Mouse (Mus musculus) embryonic facial prominence, embryonic 13.5 days (tissue): ENCODE measurements at regions not wholly inside any gene's neighbourhood (a gene's known extent, or its start where the extent isn't known, plus 50 kb on each side); places are given as distances from the start of the nearest gene placed in this dataset.

Source experiments
- ATAC-seq: fragments of 200-750 bp; cut with Nextera tagmentation; 2 replicates; pipeline ENCODE4 v1.8.0; 2017; ENCODE audit warnings: low read depth; ENCODE audit not compliant: insufficient number of reproducible peaks, insufficient read depth, low FRiP score, low TSS enrichment
- H3K27ac ChIP-seq: fragments of 300-500 bp; sonication (generic); 2 replicates; pipeline ENCODE4 v1.5.1; 2015; ENCODE audit warnings: moderate library complexity, mild to moderate bottlenecking, inconsistent platforms
- H3K27me3 ChIP-seq: fragments of 300-500 bp; sonication (generic); 2 replicates; pipeline ENCODE4 v1.6.1; 2015; ENCODE audit warnings: mild to moderate bottlenecking, inconsistent platforms
- H3K36me3 ChIP-seq: fragments of 300-500 bp; sonication (generic); 2 replicates; pipeline ENCODE4 v1.6.1; 2015; ENCODE audit warnings: mild to moderate bottlenecking, inconsistent platforms
- H3K4me1 ChIP-seq: fragments of 300-500 bp; sonication (generic); 2 replicates; pipeline ENCODE4 v1.6.1; 2015; ENCODE audit warnings: inconsistent platforms
- H3K4me2 ChIP-seq: fragments of 300-500 bp; sonication (generic); 2 replicates; pipeline ENCODE4 v1.6.1; 2015; ENCODE audit warnings: moderate library complexity, mild to moderate bottlenecking, inconsistent platforms
- H3K4me3 ChIP-seq: fragments of 300-500 bp; sonication (generic); 2 replicates; pipeline ENCODE4 v1.5.1; 2015; ENCODE audit warnings: mild to moderate bottlenecking, inconsistent platforms
- H3K9ac ChIP-seq: fragments of 300-500 bp; sonication (generic); 2 replicates; pipeline ENCODE4 v1.6.1; 2015; ENCODE audit warnings: mild to moderate bottlenecking, inconsistent platforms
- H3K9me3 ChIP-seq: fragments of 300-500 bp; sonication (generic); 2 replicates; pipeline ENCODE4 v1.6.1; 2016; ENCODE audit warnings: inconsistent platforms
- WGBS: fragments of 180-500 bp; shearing (Covaris S2); methylation state at CpG from one replicate; pipeline ENCODE4 v1.1.7; 2015; ENCODE audit warnings: mixed read lengths; 5-methylcytosine and 5-hydroxymethylcytosine counted together

DNA sequence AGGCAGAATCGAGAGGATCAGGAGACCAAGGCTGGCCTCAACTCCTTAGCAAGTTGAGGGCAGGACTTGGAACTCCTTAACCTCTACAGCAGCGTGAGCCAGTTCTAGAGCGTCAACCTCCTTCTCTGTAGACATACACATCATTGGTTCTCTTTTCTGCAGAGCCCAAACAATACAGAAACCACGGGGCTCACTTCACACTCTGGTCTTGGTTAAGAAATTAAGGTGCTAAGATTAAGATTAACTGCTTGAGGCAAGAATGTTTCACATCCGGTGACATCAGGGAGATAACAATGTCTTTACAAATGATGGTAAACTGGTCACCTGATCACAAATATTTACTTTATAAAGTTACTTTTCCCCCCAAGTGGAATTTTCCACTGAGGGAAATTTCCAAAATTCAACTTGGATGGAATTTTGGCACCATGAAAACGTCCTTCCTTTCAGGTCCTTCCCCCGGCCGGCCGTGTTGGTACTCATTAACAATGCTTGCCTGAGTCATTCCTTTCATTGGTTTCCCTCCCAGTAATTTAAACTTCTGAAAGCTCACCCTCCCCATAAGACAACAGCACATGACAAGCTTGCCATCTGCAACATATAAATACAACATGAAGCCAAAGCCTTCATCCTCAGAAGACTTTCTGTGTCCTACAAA, 77.3 kb upstream of the Kdm7a start:
- H3K36me3 ChIP-seq: no peaks in the 10 kb centered on the region
- no peak overlapping the region for H3K9ac ChIP-seq
- no peak for ATAC-seq
- H3K27me3 ChIP-seq: no peaks in the 10 kb centered on the region
- H3K27ac ChIP-seq: no peak overlapping the region
- 77% methylated on average over 9 of the region's 9 CpGs for WGBS
- H3K9me3 ChIP-seq: no peaks in the 10 kb centered on the region
- no peak overlapping the region for H3K4me3 ChIP-seq
- no peak overlapping the region for H3K4me2 ChIP-seq
- peaks cover 9% of the 10 kb centered on the region for H3K4me1 ChIP-seq

DNA sequence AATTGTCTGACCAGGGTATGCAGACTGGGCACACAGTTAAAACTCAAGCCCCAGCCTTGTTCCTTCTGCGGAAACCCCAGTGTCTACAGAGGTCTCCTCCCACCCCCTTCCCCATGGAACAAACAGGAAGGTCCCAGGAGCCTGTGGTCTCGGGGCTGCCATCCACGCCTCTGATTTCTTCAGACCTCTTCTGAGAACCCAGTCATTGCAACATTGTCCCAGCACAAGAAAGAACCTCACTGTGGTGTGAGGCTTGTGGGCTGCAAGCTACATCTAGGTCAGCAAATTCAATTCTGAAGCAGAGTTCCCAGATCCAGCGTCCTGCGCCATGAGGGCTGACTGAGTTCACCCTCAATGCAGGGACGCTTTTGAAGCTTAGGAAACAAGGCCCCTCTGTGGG, 71.7 kb upstream of the Kdm7a start:
- Histone ChIP-seq H3K36me3 (no peaks in the 10 kb centered on the region), H3K9me3 (no peaks in the 10 kb centered on the region), H3K27me3 (no peaks in the 10 kb centered on the region), H3K9ac (no peak overlapping the region), H3K4me2 (no peak overlapping the region), H3K4me1 (no peaks in the 10 kb centered on the region), H3K4me3 (no peak overlapping the region), H3K27ac (no peak overlapping the region)
- ATAC-seq: no peak
- 83% methylated on average over 6 of the region's 6 CpGs for WGBS

DNA sequence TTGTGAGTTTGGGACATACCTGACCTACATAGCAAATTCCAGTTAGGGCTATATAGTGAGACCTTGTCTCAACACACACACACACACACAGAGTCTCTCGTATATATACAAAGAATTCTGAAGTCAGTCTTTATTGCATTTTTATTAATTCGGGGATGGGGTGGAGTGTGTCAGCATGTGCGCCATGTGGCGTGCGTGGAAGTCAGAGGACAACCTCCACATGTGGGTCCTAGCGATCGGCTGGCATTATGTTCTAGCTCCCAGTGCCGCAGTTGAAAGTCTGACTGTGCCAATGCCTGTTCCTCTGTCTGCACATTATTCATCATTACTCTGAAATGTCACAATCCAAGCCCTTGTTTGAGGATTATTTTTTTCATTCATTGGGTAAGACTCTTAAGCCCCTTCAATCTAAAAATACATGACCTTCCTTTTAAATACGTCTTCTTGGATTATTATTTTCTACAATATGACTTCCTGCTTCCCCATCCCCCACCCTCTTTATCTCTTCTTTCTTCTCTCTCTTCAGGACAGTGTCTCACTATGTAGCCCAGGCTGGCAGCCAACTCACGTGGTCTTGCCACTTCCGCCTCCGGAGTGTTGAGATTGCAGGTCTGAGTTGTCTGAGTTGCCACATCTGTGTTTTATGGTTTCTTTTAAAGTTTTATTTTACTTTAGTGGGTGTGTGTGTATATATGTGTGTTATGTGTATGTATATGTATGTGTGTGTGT, 68.3 kb upstream of the Kdm7a start:
- WGBS: 88% methylated on average over 12 of the region's 12 CpGs
- H3K27me3 ChIP-seq: no peaks in the 10 kb centered on the region
- H3K4me2 ChIP-seq: no peak overlapping the region
- no peaks in the 10 kb centered on the region for H3K4me1 ChIP-seq
- no peak overlapping the region for H3K4me3 ChIP-seq
- ATAC-seq: no peak
- no peak overlapping the region for H3K27ac ChIP-seq
- no peak overlapping the region for H3K9ac ChIP-seq
- no peaks in the 10 kb centered on the region for H3K36me3 ChIP-seq
- no peaks in the 10 kb centered on the region for H3K9me3 ChIP-seq

DNA sequence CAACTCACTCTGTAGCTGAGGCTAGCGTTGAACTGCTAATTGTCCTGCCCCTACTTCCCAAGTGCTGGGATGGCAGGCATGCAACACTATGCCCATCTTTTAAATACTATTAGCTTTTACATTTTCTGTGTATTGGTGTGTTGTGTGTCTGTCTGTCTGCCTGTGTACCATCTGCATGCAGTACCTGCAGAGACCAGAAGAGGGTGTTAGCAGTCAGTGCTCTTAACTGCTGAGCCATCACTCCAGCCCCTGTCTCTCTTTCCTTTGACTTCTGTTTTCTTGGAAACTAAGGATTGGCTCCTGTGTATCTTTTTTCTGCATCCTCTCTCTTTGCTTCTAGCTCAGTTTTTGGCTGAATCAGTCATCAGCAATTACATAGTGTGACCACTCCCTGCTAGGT, 66.8 kb upstream of the Kdm7a start:
- H3K4me2 ChIP-seq: no peak overlapping the region
- H3K27ac ChIP-seq: no peak overlapping the region
- H3K9ac ChIP-seq: no peak overlapping the region
- no peaks in the 10 kb centered on the region for H3K27me3 ChIP-seq
- H3K36me3 ChIP-seq: no peaks in the 10 kb centered on the region
- ATAC-seq: no peak
- no peaks in the 10 kb centered on the region for H3K9me3 ChIP-seq
- no peaks in the 10 kb centered on the region for H3K4me1 ChIP-seq
- H3K4me3 ChIP-seq: no peak overlapping the region
- WGBS: 95% methylated on average over 1 of the region's 1 CpGs

DNA sequence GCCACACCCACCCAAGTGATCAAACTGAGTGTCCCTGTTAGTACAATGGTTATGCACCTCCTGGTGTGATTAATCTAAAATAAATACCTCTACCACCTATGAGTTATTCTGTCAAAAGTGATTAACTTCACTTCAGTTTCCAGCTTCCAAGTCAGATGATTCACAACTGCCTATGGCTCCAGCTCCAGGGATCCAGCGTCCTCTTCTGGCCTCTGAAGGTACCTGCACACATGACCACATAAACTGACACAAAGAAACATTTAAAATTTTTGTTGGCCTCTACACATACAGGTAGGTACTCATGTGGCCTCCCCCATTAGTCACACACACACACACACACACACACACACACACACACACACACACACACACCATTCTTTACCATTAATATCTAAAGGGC, 63.9 kb upstream of the Kdm7a start:
- H3K4me1 ChIP-seq: no peaks in the 10 kb centered on the region
- no peak overlapping the region for H3K27ac ChIP-seq
- no peak overlapping the region for H3K4me2 ChIP-seq
- no peak for ATAC-seq
- H3K9ac ChIP-seq: no peak overlapping the region
- no peaks in the 10 kb centered on the region for H3K27me3 ChIP-seq
- no peaks in the 10 kb centered on the region for H3K36me3 ChIP-seq
- H3K4me3 ChIP-seq: no peak overlapping the region
- no peaks in the 10 kb centered on the region for H3K9me3 ChIP-seq
- WGBS: 82% methylated on average over 1 of the region's 1 CpGs

DNA sequence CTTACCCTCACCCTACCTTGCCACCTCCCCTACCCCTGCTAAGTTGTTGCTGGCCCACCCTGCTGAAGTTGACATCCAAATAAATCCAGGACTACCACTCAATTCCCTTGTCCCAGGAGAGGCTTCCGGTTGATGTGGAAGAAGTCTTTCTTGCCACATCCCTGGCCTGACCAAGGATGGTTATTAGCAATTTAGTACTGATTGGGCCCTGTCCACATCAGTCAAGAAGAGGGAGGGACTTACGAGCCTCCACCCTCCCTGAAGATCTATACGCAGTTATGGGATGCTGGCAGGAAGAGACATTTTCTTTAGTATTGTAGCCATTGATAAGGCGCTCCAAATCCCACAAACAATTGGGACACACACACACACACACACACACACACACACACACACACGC, 63.1 kb upstream of the Kdm7a start:
- Histone ChIP-seq H3K27me3 (no peaks in the 10 kb centered on the region), H3K4me3 (no peak overlapping the region), H3K36me3 (no peaks in the 10 kb centered on the region), H3K9me3 (no peaks in the 10 kb centered on the region), H3K4me1 (peaks cover 3% of the 10 kb centered on the region), H3K27ac (no peak overlapping the region), H3K4me2 (no peak overlapping the region), H3K9ac (no peak overlapping the region)
- no peak for ATAC-seq
- WGBS: 56% methylated on average over 5 of the region's 5 CpGs

DNA sequence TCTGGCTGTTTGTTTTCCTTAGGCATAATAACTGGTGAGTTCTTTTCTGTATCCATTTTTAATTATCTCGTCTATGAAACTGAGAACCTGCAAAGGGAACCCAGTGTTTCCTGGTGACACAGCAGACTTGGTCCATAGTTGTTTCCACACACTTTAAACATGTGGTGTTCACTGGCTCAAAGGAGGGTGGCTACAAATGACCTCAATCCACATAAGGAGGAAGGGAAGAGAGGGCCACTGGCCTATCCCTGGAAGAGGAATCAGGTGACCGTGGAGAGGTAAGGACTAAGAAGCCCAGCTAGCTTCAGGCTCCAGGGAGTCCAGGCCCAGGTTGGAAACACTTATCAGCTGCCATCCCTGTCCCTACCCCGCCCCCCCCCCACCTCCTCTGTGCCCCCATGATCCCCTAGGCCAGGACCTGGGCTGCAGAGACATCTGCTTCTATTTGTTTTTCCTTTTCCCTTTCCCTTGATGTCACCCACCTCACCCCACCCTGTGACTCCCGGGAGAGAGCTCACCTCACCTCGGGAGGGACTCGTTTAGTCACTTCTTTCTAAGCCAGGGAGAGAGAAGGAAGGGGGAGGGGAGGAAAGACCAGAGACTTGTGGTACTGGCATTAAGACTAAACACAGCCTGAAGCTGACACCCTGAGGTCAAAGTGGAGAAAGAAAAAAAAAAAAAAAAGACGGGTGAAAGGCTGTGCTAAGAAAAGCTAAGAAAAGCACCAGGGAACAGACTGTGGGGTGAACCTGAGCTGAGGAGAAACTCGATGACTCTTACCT, 62.2 kb upstream of the Kdm7a start:
- Histone ChIP-seq H3K36me3 (no peaks in the 10 kb centered on the region), H3K9ac (no peak overlapping the region), H3K4me1 (peaks cover 12% of the 10 kb centered on the region), H3K27me3 (no peaks in the 10 kb centered on the region), H3K9me3 (no peaks in the 10 kb centered on the region), H3K4me3 (no peak overlapping the region), H3K27ac (no peak overlapping the region), H3K4me2 (no peak overlapping the region)
- WGBS: 13% methylated on average over 8 of the region's 8 CpGs
- no peak for ATAC-seq

DNA sequence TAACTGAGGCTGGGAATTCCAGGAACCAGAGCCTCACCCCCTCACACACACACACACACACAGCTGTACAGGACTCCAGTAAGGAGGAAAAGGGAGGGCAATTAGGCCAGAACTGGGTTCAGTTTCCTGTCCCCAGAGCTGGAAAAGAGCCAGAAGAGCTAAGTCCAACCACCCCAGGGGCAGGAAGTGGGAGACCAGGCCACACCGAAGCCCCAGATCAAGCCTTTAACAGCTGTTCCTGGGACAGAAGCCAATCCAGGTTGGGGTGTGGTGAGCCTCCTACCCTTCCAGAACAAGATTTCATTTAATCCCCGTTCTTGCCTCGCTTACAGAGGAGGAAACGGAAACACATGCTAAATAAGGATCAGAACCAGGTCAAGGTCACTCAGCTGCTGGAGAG, 58.1 kb upstream of the Kdm7a start:
- H3K4me3 ChIP-seq: no peak overlapping the region
- no peak overlapping the region for H3K4me2 ChIP-seq
- H3K27me3 ChIP-seq: no peaks in the 10 kb centered on the region
- no peaks in the 10 kb centered on the region for H3K9me3 ChIP-seq
- no peak for ATAC-seq
- peak overlapping the region; percentile 40; the same call in 1 of the 2 replicates for H3K27ac ChIP-seq
- H3K36me3 ChIP-seq: no peaks in the 10 kb centered on the region
- 34% methylated on average over 4 of the region's 4 CpGs for WGBS
- H3K9ac ChIP-seq: no peak overlapping the region
- H3K4me1 ChIP-seq: peaks cover 20% of the 10 kb centered on the region

DNA sequence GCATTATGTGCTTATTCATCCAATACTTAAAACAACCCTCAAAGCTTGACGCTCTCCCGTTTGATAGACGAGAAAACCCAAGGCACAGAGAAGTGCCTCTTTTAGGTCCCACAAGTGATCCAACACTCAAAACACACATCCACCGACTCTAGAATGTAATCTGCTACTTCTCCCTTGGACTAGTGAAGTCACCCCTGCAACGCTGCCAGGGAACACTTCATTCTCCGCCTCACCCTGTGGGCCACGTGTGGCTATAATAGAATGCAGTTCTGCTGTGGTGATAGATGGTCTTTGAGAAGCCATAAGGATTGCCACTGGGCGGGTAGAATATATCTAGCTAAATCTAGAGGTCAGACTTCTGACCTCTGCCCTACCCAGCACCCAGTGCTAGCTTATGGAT, 57.0 kb upstream of the Kdm7a start:
- Histone ChIP-seq H3K36me3 (no peaks in the 10 kb centered on the region), H3K27me3 (peaks cover 6% of the 10 kb centered on the region), H3K4me2 (no peak overlapping the region), H3K4me3 (no peak overlapping the region), H3K4me1 (peaks cover 20% of the 10 kb centered on the region), H3K9ac (no peak overlapping the region), H3K9me3 (no peaks in the 10 kb centered on the region), H3K27ac (no peak overlapping the region)
- 61% methylated on average over 8 of the region's 8 CpGs for WGBS
- no peak for ATAC-seq

DNA sequence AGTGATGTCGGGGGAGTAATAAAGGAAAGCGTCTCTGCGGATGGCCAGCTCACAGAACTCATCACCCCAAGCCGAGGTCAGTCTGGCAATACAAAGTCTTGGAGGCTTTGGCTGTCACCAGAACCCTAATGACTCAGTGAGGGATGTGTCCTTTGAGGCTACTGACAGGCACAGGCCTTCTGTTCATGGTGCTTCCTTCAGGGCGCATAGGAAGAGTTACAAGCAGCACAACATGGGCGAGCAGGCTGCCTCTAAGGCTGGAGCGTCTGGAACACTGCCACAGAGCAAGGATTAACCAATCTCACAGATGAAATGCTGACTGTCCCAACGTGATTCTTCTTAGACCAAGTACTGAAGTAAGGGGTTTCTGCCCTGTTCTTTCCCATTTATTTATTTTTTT, 55.4 kb upstream of the Kdm7a start:
- no peak for ATAC-seq
- Histone ChIP-seq H3K27me3 (peaks cover 8% of the 10 kb centered on the region), H3K9me3 (no peaks in the 10 kb centered on the region), H3K36me3 (no peaks in the 10 kb centered on the region), H3K27ac (no peak overlapping the region), H3K9ac (no peak overlapping the region), H3K4me2 (no peak overlapping the region), H3K4me3 (no peak overlapping the region), H3K4me1 (peaks cover 28% of the 10 kb centered on the region)
- WGBS: 80% methylated on average over 8 of the region's 8 CpGs

DNA sequence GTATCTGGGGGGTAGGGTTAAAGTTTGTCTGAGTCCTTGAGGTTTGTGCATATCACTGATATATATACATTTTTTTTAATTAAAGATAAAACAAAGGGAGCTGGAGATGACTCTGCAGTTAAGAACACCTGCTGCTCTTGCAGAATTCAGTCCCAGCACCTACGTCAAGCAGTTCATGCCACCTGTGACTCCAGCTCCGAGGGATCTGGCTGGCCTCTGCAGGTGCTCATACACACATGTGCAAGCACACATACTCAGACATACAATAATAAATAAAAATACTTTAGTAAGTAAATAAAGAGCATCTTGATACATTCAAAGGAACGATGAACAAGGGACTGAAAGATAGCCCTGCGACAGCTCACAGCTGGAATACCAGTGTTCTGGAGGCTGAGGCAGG, 53.9 kb upstream of the Kdm7a start:
- Histone ChIP-seq H3K36me3 (no peaks in the 10 kb centered on the region), H3K27me3 (peaks cover 14% of the 10 kb centered on the region), H3K4me2 (no peak overlapping the region), H3K27ac (no peak overlapping the region), H3K9me3 (no peaks in the 10 kb centered on the region), H3K9ac (no peak overlapping the region), H3K4me1 (peaks cover 35% of the 10 kb centered on the region), H3K4me3 (no peak overlapping the region)
- WGBS: 94% methylated on average over 4 of the region's 4 CpGs
- no peak for ATAC-seq

DNA sequence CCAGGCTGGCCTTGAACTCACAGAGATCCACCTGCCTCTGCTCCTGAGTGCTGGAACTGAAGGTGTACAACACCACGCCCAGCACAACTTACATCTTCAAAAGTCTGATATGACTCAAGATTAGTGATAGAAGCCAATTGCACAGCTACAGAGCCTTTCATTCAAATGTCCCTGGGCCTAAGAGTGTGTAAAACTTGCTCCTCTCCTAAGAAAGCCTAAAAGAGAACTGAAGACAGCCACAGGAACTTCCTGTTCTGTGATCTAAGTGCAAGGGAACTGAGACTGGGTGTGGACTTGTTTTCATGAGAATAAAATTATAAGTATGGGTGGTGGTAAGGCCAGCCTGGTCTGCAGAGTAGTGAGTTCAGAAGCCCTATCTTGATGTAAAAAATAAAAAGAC, 52.5 kb upstream of the Kdm7a start:
- no peak overlapping the region for H3K4me2 ChIP-seq
- H3K27ac ChIP-seq: no peak overlapping the region
- no peak for ATAC-seq
- H3K9me3 ChIP-seq: no peaks in the 10 kb centered on the region
- no peak overlapping the region for H3K4me3 ChIP-seq
- peaks cover 18% of the 10 kb centered on the region for H3K27me3 ChIP-seq
- 87% methylated on average over 1 of the region's 1 CpGs for WGBS
- H3K9ac ChIP-seq: no peak overlapping the region
- no peaks in the 10 kb centered on the region for H3K36me3 ChIP-seq
- peaks cover 30% of the 10 kb centered on the region for H3K4me1 ChIP-seq
